Mouse (Mus musculus): ENCODE data around the gene Ankrd55.

The Ankrd55 gene

DNA sequence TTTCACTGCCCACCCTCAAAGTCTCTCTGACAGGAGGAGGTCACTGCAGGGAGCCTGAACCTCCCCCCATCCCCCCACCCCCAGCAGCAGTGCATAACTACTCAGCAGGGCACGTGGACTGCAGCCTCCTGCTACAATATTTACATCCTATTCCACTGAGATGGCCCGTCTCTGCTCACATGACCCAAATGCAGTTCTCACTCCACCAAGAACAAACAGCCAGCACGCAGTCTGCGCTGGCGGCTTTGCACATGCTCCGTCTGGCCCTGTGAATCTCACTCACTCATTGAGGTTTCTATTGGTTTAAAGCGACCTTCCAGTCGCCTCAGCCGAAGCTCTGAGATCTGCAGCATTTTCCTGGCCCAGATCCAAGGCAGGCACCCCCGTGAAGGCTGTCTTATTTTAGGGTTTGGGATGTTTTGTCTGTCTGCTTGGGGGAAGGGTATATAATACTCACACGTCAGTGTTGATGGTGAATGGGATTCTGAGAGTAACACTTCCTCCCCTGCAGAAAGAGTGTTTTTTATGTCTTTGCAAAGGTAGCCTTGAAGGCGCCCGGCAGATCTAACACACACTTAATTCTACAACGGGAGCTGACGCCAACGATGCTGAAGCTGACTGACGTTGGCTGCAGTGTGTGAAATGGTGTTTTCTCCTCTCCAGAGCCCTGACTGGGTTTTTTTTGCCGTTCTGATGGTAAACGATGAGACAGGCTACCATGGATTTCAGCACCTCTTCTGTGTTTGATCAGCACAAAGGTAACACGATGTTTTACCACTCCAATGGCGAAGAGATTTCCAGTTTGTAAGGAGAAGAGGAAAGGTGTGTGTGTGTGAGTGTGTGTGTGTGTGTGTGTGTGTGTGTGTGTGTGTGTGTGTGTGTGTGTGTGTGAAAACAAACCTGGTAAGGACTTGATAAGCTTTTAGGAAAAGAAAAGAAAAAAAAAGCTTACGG lies at the start of gene Ankrd55:
Ankrd55 (plus strand) TSS at position 227 of the 954 bp plus-strand sequence.
- DNase-seq (ENCODE audit: low spot score): no peak

DNA sequence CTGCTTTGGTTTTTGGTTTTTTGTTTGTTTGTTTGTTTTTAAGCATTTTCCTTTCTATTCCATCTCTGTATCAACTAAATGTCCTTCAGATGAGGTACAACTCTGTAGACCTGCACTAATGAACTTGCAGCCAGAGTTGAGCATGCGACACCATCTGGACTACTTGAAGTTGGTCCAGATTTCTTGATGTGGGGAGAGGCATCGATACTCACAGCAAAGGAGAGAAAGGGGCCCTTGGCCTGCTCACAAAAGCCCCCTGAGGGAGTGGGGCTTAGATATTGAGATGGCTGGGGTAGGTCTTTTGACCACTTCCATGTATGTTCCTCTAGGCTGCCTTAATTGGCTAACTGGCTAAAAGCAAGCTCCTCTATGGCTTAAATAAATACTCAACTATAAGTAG lies 49.0 kb upstream of the Ankrd55 start:
- no peak for DNase-seq (ENCODE audit: low spot score)

- no peak for DNase-seq (ENCODE audit: low spot score)
Measured at GRCm38 (mm10) chr13:112241431-112241830, 46.8 kb upstream of the Ankrd55 start.

DNA sequence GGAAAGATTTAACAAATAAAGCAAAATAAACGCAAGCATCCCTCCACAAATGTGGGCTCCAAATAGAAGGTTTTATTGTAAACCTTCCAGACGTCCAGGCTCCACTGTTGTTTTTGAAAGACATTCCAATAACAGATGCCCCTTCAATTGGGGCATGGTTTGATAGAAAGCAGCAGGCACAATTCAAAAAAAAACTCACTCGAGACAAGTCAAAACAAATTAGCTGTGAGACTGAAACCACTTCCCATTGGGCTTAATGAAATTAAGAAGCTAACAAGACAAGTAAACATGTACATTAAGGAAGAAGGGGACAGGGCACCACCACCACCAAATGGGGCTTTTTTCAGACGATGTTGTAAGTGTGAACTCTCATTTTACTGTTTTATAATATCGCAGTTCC lies 43.1 kb upstream of the Ankrd55 start:
- DNase-seq (ENCODE audit: low spot score): no peak

GRCm38 (mm10) chr13:112251433-112251832 lies 36.8 kb upstream of the Ankrd55 start:
- DNase-seq (ENCODE audit: low spot score): no peak

GRCm38 (mm10) chr13:112252012-112252411 lies 36.2 kb upstream of the Ankrd55 start:
- no peak for DNase-seq (ENCODE audit: low spot score)

GRCm38 (mm10) chr13:112252991-112253620 lies 35.1 kb upstream of the Ankrd55 start:
- no peak for DNase-seq (ENCODE audit: low spot score)

DNA sequence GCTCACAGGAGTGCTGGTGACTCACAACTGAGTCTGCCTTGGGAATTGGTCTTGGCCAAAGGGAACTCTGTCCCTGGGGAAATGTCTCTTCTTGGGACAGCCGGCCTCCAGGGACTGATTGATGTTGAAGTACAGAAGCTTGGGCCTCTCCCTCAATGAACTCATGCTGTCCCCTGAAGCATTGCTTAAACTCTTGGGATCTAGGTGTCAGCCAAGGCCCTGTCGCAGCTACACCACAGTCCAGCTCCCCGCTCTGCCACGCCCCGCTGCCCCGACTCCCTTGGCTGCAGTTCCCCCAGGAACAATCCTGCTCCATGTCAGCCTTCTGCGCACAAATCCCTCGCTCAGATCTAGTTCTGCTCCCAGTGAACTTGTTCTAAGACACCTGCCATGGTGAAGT lies 34.1 kb upstream of the Ankrd55 start:
- no peak for DNase-seq (ENCODE audit: low spot score)

- DNase-seq (ENCODE audit: low spot score): no peak
Measured at GRCm38 (mm10) chr13:112255862-112256261, 32.4 kb upstream of the Ankrd55 start.

DNA sequence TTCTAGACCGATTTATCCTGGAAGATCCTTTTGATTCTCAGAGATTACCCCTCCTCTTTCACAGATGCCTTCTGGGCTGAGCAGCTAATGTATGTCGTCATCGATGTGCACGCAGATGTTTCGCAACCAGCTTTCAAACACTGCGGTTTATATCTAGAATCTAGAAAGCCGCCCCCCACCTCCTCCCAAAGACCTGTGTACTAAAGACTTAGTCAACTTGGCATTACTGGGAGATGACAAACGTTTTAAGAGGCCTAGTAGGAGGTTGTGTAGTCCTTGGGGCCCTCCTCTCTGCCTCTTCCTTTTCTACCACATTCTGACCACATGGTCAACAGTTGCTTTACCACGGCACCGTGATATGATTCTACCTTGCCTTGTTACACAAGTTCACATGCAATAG lies 29.8 kb upstream of the Ankrd55 start:
- no peak for DNase-seq (ENCODE audit: low spot score)

DNA sequence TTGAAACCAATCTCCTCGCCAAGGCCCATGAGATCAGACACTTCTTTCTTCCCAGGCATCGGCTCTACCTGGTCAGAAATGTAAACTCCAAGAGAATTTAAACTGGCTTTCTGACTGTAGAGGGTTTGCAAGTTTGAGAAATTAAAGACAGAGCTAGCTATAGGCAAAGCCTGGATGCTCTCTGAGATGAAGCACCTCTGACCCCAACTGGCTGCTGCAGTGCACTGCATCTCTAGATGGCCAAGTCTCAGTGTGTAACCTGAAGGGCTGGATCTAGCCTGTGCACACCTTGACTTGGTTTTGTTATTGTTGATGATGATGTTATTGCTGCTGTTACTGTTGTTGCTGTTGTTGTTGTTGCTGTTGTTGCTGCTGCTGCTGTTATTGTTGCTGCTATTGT lies 28.9 kb upstream of the Ankrd55 start:
- DNase-seq (ENCODE audit: low spot score): peak; percentile 34

DNA sequence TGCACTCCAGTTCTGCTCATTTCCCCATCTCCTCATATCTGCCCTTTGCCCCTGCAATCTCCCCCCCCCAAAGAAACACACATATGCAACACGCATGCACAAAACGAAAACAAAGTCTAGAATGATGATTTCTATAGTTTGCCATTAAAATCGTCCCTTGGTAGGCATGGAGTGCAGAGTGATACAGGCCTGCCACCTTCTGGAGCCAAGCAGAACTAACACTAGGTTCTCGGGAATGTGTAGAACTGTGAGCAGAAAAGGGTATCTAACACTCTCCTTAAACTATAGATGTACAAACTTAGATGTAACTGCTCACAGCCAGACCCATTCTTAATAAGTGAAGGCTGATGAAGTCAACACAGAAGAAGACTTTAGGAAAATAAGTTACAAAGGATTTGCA lies 23.6 kb upstream of the Ankrd55 start:
- peak; percentile 25 for DNase-seq (ENCODE audit: low spot score)

GRCm38 (mm10) chr13:112271901-112272537 lies 16.2 kb upstream of the Ankrd55 start:
- no peak for DNase-seq (ENCODE audit: low spot score)

DNA sequence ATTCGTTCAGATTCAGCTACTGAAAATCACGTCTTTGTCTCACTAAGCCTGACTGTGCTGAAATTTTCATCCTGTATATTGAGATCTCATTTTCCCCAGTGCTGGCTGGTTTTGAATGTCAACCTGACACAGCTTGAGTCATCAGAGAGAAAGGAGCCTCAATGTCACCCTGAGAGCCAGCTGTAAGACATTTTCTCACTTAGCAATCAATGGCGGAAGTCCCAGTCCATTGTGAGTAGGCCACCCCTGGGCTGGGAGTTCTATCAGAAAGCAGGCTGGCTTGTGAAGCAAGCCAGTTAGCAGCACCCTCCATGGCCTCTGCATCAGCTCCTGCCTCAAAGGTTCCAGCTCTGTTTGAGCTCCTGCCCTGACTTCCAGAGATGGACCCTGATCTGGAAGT lies 13.6 kb upstream of the Ankrd55 start:
- DNase-seq (ENCODE audit: low spot score): no peak

DNA sequence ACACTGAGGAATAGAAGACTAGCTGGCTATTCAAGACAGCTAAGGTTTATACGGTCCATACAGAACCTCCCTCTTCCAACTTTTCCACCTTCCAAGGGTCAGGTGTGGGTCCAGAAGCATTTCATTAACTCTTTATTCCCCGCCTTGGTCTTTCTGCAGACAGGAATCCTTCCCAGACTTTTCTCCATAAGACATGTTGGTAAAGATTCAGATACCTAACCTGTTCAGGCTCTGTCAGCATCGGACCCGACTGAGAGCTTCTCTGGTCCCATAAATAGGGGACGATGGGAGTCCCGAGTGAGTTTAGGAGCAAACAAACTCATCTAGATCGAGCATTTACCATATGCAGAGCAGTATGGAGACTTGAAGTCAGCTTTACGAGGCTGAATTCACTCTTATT lies 12.3 kb upstream of the Ankrd55 start:
- DNase-seq (ENCODE audit: low spot score): no peak

GRCm38 (mm10) chr13:112277544-112277943 lies 10.7 kb upstream of the Ankrd55 start:
- DNase-seq (ENCODE audit: low spot score): no peak

- no peak for DNase-seq (ENCODE audit: low spot score)
Measured at GRCm38 (mm10) chr13:112278251-112278650, 10.0 kb upstream of the Ankrd55 start.

DNA sequence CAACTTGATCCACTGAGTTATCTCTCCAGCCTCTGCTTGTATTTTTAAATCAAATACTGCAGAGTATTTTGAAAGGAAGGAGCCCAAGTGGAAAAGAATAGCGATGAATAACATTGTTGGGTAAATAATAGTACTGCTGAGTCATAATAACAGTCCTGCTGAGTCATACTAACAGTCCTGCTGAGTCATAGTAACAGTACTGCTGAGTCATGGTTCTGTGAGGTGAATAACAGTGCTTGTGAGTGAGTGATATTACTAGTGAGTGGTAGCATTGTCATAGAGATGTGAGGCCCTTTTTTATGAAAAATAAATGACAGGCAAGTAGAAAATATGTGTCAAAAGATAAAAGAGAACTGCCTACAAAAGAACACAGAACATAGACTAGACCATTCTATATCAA lies 1.1 kb upstream of the Ankrd55 start:
- peak; percentile 57 for DNase-seq (ENCODE audit: low spot score)

DNA sequence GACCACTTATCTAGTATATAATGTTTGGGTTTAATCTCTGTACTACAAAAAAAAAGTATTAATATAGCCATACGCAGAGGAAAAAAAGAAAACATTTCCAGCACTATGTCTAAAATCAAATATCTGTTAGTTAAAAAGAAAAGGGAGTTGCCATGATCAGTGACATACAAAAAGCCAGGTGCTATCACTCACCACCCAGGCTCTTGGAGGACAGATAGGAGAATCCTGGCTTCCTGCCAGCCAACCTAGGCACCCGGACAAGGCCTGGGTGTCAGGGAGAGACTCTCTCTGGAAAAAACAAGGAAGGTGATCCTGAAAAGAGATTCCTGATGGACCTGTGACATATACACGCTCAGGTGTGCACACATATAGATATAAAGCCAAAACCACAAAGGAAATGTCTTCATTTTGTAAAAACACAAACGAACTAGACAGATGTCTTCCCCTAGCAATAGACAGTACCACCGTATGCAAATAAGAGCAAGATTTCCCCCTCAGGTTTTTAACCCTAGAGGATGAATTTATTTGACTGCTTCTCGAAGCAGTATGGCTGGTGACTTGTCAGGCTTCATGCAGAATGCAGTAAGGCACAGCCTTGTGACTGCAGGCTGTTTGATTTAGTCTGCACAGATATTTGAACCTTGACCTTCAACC lies 553 bp upstream of the Ankrd55 start:
- DNase-seq (ENCODE audit: low spot score): no peak

- no peak for DNase-seq (ENCODE audit: low spot score)
Measured at GRCm38 (mm10) chr13:112289338-112289737, 1.1 kb downstream of the Ankrd55 start.

GRCm38 (mm10) chr13:112289981-112290380 lies 1.7 kb downstream of the Ankrd55 start:
- no peak for DNase-seq (ENCODE audit: low spot score)

DNA sequence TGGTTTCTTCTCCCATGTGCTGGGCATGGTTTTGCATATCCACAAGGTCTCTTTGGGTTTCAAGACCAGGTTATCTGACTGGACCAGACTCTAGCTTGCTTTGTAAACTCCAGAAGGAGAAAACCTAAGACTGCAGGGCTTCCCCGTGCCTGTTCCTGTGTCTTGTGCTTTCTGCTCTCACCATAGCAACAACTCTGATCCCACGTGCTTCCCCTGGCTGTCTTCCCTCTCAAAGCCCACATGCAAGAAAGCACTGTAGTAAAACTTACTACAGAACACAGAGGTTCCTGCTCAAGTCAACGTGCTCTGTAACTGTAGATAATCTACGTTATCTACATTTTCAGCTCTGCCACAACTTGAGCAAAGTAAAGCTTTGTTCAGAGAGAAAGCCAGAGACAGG lies 4.2 kb downstream of the Ankrd55 start:
- no peak for DNase-seq (ENCODE audit: low spot score)

All from c-Kit-positive CD71-positive TER-119-positive erythroid progenitor cells, embryonic 14.5 days (primary cell).